Mouse (Mus musculus) heart, adult 9 months (tissue): ENCODE data around the gene Traf3.

ENCODE experiments used
- DNase-seq, 2 experiments: peaks; one replicate each; pipeline ENCODE4 v3.0.0; 2022; ENCODE audit warnings: low spot score in 2 of 2

The Traf3 gene

GRCm38 (mm10) chr12:111203076-111203475 is 36.9 kb downstream of the Traf3 start:
- no peak for DNase-seq

- no peak for DNase-seq
Measured at GRCm38 (mm10) chr12:111203945-111204344, 37.8 kb downstream of the Traf3 start.

GRCm38 (mm10) chr12:111207641-111208040 is 41.5 kb downstream of the Traf3 start:
- no peak for DNase-seq

GRCm38 (mm10) chr12:111211729-111212128 is 45.6 kb downstream of the Traf3 start:
- no peak for DNase-seq

GRCm38 (mm10) chr12:111218867-111219266 is 52.7 kb downstream of the Traf3 start:
- DNase-seq = no peak

- no peak for DNase-seq
Measured at GRCm38 (mm10) chr12:111225197-111225780, 59.1 kb downstream of the Traf3 start.

- DNase-seq = no peak
Measured at GRCm38 (mm10) chr12:111227410-111227809, 61.2 kb downstream of the Traf3 start.

GRCm38 (mm10) chr12:111228488-111228887 is 62.3 kb downstream of the Traf3 start:
- DNase-seq = no peak

- no peak for DNase-seq
Measured at GRCm38 (mm10) chr12:111230793-111231192, 64.6 kb downstream of the Traf3 start.

GRCm38 (mm10) chr12:111233798-111234197 is 67.6 kb downstream of the Traf3 start:
- DNase-seq = no peak

- peak; percentile 6 to 23 for DNase-seq
Measured at GRCm38 (mm10) chr12:111234383-111234782, 68.2 kb downstream of the Traf3 start.

GRCm38 (mm10) chr12:111235631-111236030 is 69.5 kb downstream of the Traf3 start:
- DNase-seq = no peak

- no peak for DNase-seq
Measured at GRCm38 (mm10) chr12:111237611-111238188, 71.5 kb downstream of the Traf3 start.

- no peak for DNase-seq
Measured at GRCm38 (mm10) chr12:111238345-111238744, 72.2 kb downstream of the Traf3 start.

- no peak for DNase-seq
Measured at GRCm38 (mm10) chr12:111238778-111239177, 72.6 kb downstream of the Traf3 start.

- no peak for DNase-seq
Measured at GRCm38 (mm10) chr12:111239930-111240329, 73.8 kb downstream of the Traf3 start.

- DNase-seq = no peak
Measured at GRCm38 (mm10) chr12:111241916-111242315, 75.7 kb downstream of the Traf3 start.

GRCm38 (mm10) chr12:111242346-111242745 is 76.2 kb downstream of the Traf3 start:
- no peak for DNase-seq

GRCm38 (mm10) chr12:111243733-111244132 is 77.6 kb downstream of the Traf3 start:
- DNase-seq = no peak

GRCm38 (mm10) chr12:111245070-111245469 is 78.9 kb downstream of the Traf3 start:
- DNase-seq = no peak

GRCm38 (mm10) chr12:111246808-111247464 is 80.8 kb downstream of the Traf3 start:
- DNase-seq = no peak

- no peak for DNase-seq
Measured at GRCm38 (mm10) chr12:111249095-111249494, 82.9 kb downstream of the Traf3 start.

- DNase-seq = no peak
Measured at GRCm38 (mm10) chr12:111250116-111250515, 83.9 kb downstream of the Traf3 start.
